Mouse (Mus musculus) spleen, embryonic (tissue): ENCODE measurements at regions not wholly inside any gene's neighbourhood (a gene's known extent, or its start where the extent isn't known, plus 50 kb on each side); places are given as distances from the start of the nearest gene placed in this dataset.
"Not testable (repeated sequence)": the region's sequence is repeated elsewhere in the genome, so short reads cannot be mapped to it uniquely, and the experiment has no call there.

Experiments
- CTCF ChIA-PET: fragments of 350-600 bp; sonication (Branson Sonifier 250); formaldehyde crosslinking; loops from one replicate; lab custom pipeline; 2022; lab: Charles Lee

DNA sequence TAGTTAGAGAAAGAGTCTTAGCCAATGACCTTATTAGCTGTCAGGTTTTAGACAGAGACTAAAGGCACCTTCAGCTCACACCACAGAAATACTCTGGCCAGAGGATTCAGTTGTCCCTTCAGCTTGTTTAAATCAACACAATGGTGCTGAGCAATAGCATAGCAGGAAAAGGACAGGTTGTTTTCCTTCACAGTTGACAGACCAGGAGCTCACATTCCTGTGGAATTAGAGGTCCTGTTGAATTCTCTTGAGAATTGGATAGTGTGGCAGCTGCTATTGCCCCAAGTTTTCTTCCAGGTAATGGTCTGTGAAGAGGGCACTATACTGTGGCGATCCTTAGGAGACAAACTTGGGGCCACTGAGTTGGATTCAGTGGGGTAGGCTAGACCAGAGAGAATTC is 57.2 kb upstream of the Pglyrp3 start:
- CTCF ChIA-PET: no interaction called here

- CTCF ChIA-PET: no interaction called here
Observed at GRCm38 (mm10) chr3:91958571-91958970, 55.8 kb upstream of the Pglyrp3 start.

DNA sequence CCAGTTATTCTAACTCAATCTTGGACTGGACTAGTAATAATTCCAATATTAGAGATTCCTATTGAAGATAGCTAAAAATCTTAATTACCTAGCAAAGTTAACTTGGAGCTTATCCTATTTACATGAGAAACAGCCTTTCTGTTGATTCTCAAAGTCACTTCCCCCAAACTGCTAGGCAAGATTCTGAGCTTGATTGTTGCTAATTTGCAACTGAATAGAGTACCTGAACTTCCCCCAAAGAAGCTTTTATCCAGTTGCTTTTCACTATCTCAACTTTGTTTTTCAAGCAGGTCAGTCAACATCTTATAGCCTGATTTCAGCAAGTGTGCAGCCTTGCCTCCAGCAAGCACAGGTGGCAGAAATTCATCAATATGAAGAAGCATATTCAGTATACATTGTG is 50.5 kb upstream of the Pglyrp3 start:
- CTCF ChIA-PET: not testable (repeated sequence)

- CTCF ChIA-PET: interaction anchor here (0.7 kb wide), 1 partner anchor 1392 kb away, joined by 5 read pairs; no protein-coding TSS in a partner anchor
Observed at GRCm38 (mm10) chr3:91964543-91964942, 49.8 kb upstream of the Pglyrp3 start.
